ENCODE assay signal across 8 mouse cellular contexts in genomic region chr3:107850418-107851031, GRCm38 (mm10). TPM values are rescaled to one million over a fixed set of nuclear protein-coding genes. Genes with fewer than 3 reads are reported as not detected.
A peak's percentile ranks its signal among the peaks of the same experiment; 100 is the strongest.
DNase-seq lines count a peak whose midpoint lies in the region; ATAC-seq and TF ChIP-seq lines count a peak whose summit lies in the region.

No protein-coding gene starts in this region.

- H3K27ac ChIP-seq in bone marrow, adult 2 months (ENCODE audit: control insufficient read depth, insufficient read depth, low read depth, low read length, poor library complexity), result peak overlapping the region; percentile 22
- peak overlapping the region; percentile 72 for H3K27ac ChIP-seq in gastrocnemius, adult 2 months
- H3K27ac ChIP-seq in hindbrain, embryonic 14.5 days, result no peak overlapping the region
- H3K27ac ChIP-seq in liver, adult 2 months (replicated peaks; ENCODE audit: insufficient read depth, low read depth, low read length), result no peak overlapping the region
- peak overlapping the region; percentile 51 for H3K27ac ChIP-seq in neural tube, embryonic 15.5 days (replicated peaks)

- H3K27me3 ChIP-seq in hindbrain, embryonic 14.5 days (ENCODE audit: control insufficient read depth, insufficient read depth, low read length), result no peaks in the 10 kb centered on the region
- H3K27me3 ChIP-seq in liver, adult 2 months (ENCODE audit: control insufficient read depth, insufficient read depth, low read length), result no peaks in the 10 kb centered on the region
- H3K27me3 ChIP-seq in neural tube, embryonic 15.5 days (replicated peaks), result no peaks in the 10 kb centered on the region

- no peaks in the 10 kb centered on the region for H3K9me3 ChIP-seq in hindbrain, embryonic 14.5 days (ENCODE audit: control insufficient read depth, low read length)
- H3K9me3 ChIP-seq in neural tube, embryonic 15.5 days (replicated peaks), result no peaks in the 10 kb centered on the region

- ATAC-seq in hindbrain, embryonic 14.5 days (ENCODE audit: low FRiP score), result peak; percentile 61
- ATAC-seq in neural tube, embryonic 15.5 days (ENCODE audit: low FRiP score), result peak; percentile 71

- WGBS in bone marrow, adult 2 months, result 83% methylated on average over 12 of the region's 12 CpGs
- 15% methylated on average over 12 of the region's 12 CpGs for WGBS in hindbrain, embryonic 14.5 days
- 76% methylated on average over 12 of the region's 12 CpGs for WGBS in liver, adult 2 months
- WGBS in neural tube, embryonic 15.5 days, result 12% methylated on average over 12 of the region's 12 CpGs

- peaks cover 20% of the 10 kb centered on the region for H3K4me1 ChIP-seq in bone marrow, adult 2 months (ENCODE audit: control insufficient read depth, insufficient read depth, low read length)
- peaks cover 30% of the 10 kb centered on the region for H3K4me1 ChIP-seq in hindbrain, embryonic 14.5 days (replicated peaks; ENCODE audit: control insufficient read depth, insufficient read depth, low read length)
- peaks cover 10% of the 10 kb centered on the region for H3K4me1 ChIP-seq in liver, adult 2 months (ENCODE audit: control insufficient read depth, insufficient read depth, low read length)
- peaks cover 33% of the 10 kb centered on the region for H3K4me1 ChIP-seq in neural tube, embryonic 15.5 days

- DNase-seq in MN1 (ENCODE audit: low spot score), result peak; percentile 72
- peak; percentile 83 for DNase-seq in gastrocnemius, adult 2 months
- DNase-seq in hindbrain, embryonic 14.5 days (ENCODE audit: low spot score), result peak; percentile 33
- DNase-seq in liver, adult 2 months (ENCODE audit: extremely low read depth, low read depth, low spot score), result peak; percentile 26
- no peak for DNase-seq in frontal cortex, postnatal 36 days (ENCODE audit: low spot score in 2 of 2)
- no peak for DNase-seq in frontal cortex, postnatal 25 days (ENCODE audit: low spot score in 2 of 2)

- TF ChIP-seq CTCF in bone marrow, adult 2 months (IDR thresholded peaks at IDR 0.05; ENCODE audit: control insufficient read depth, insufficient read depth, low read length), result no peak
- TF ChIP-seq CTCF in gastrocnemius, adult 2 months (IDR thresholded peaks at IDR 0.05), result no peak
- TF ChIP-seq CTCF in liver, adult 2 months (IDR thresholded peaks at IDR 0.05; ENCODE audit: low read depth, low read length), result no peak

- no peak for TF ChIP-seq POLR2A in bone marrow, adult 2 months (IDR thresholded peaks at IDR 0.05; ENCODE audit: borderline replicate concordance, control insufficient read depth, low read depth, low read length)
- no peak for TF ChIP-seq POLR2A in liver, adult 2 months (IDR thresholded peaks at IDR 0.05; ENCODE audit: extremely low read depth, insufficient read depth, low read length)

- H3K36me3 ChIP-seq in hindbrain, embryonic 14.5 days (replicated peaks; ENCODE audit: control insufficient read depth, insufficient read depth), result no peaks in the 10 kb centered on the region
- H3K36me3 ChIP-seq in liver, adult 2 months (ENCODE audit: control insufficient read depth, insufficient read depth, low read length), result no peaks in the 10 kb centered on the region
- H3K36me3 ChIP-seq in neural tube, embryonic 15.5 days, result no peaks in the 10 kb centered on the region

- no peak overlapping the region for H3K9ac ChIP-seq in hindbrain, embryonic 14.5 days
- no peak overlapping the region for H3K9ac ChIP-seq in liver, adult 2 months (ENCODE audit: low read depth, low read length)
- no peak overlapping the region for H3K9ac ChIP-seq in neural tube, embryonic 15.5 days (replicated peaks)

- no peaks in the 10 kb centered on the region for H3K79me2 ChIP-seq in liver, adult 2 months (ENCODE audit: control insufficient read depth, insufficient read depth, low read length)

- H3K4me2 ChIP-seq in hindbrain, embryonic 14.5 days (replicated peaks), result no peak overlapping the region; the same call in 1 of the 2 replicates
- H3K4me2 ChIP-seq in neural tube, embryonic 15.5 days, result peak overlapping the region; percentile 40

- intact Hi-C loops in gastrocnemius, adult 2 months (cut with DNase I), result no loop called here

- no peak overlapping the region for H3K4me3 ChIP-seq in bone marrow, adult 2 months (replicated peaks; ENCODE audit: control insufficient read depth, low read depth, low read length)
- peak overlapping the region; percentile 36 for H3K4me3 ChIP-seq in gastrocnemius, adult 2 months
- no peak overlapping the region for H3K4me3 ChIP-seq in hindbrain, embryonic 14.5 days (replicated peaks; ENCODE audit: low read length)
- H3K4me3 ChIP-seq in liver, adult 2 months (ENCODE audit: insufficient read depth, low read depth, low read length), result no peak overlapping the region
- no peak overlapping the region for H3K4me3 ChIP-seq in neural tube, embryonic 15.5 days (replicated peaks)

RNA-seq across cellular contexts. Expression of gene Eps8l3, which starts 26.5 kb away (rescaled TPM):
- not detected in 2 replicates for polyA plus RNA-seq in bone marrow, adult 2 months (2011; ENCODE audit: insufficient read depth, insufficient read length, low replicate concordance, missing spikeins)
- not detected for total RNA-seq in gastrocnemius, adult 2 months (2021)
- polyA plus RNA-seq in hindbrain, embryonic 14.5 days (2014; fragmentation: Nextera tagmentation; extraction: Ambion mirVana), result not detected in 2 replicates
- under 0.01 TPM in 1 of 2 replicates, not detected in the other for total RNA-seq in liver, adult 2 months (2014; rRNA removed)
- 0.06 and 0.07 TPM in 2 replicates for polyA plus RNA-seq in liver, adult 2 months (2012; rRNA removed)
- polyA plus RNA-seq in neural tube, embryonic 15.5 days (2015; fragmentation: Nextera tagmentation; extraction: Ambion mirVana), result 6.3 TPM in 1 of 2 replicates, not detected in the other

RNA-seq across cellular contexts. Expression of gene Gstm5, which starts 45.1 kb away (rescaled TPM):
- polyA plus RNA-seq in bone marrow, adult 2 months (2011; ENCODE audit: insufficient read depth, insufficient read length, low replicate concordance, missing spikeins), result 40.9 and 62.6 TPM in 2 replicates
- 10 to 100 TPM; 74.7 to 87.2 TPM for total RNA-seq in gastrocnemius, adult 2 months (2021)
- polyA plus RNA-seq in hindbrain, embryonic 14.5 days (2014; fragmentation: Nextera tagmentation; extraction: Ambion mirVana), result 255 and 259 TPM in 2 replicates
- total RNA-seq in liver, adult 2 months (2014; rRNA removed), result 17.9 and 21.8 TPM in 2 replicates
- polyA plus RNA-seq in liver, adult 2 months (2012; rRNA removed), result 11.4 and 12.5 TPM in 2 replicates
- polyA plus RNA-seq in neural tube, embryonic 15.5 days (2015; fragmentation: Nextera tagmentation; extraction: Ambion mirVana), result 222 and 263 TPM in 2 replicates

Comparison
In these comparisons a context has a peak if more than half of its experiments do, and no peak if none do; other contexts are left out.
1. DNase-seq: peak in MN1 (single experiment), gastrocnemius, adult 2 months (single experiment), hindbrain, embryonic 14.5 days (single experiment) and liver, adult 2 months (single experiment); none in frontal cortex, postnatal 36 days (0 of 2) and frontal cortex, postnatal 25 days (0 of 2).
2. H3K27ac ChIP-seq: peak in bone marrow, adult 2 months (single experiment), gastrocnemius, adult 2 months (single experiment) and neural tube, embryonic 15.5 days (single experiment); none in hindbrain, embryonic 14.5 days (single experiment) and liver, adult 2 months (single experiment).